Mouse (Mus musculus) ES-E14 (cell line): Measurements from ENCODE around the gene Cspg4. TPM values are rescaled to one million over a fixed set of nuclear protein-coding genes. Genes with fewer than 3 reads are reported as not detected.

Experiments used
- DNase-seq: peaks from one replicate; pipeline ENCODE4 v3.0.0-alpha.2; 2013; ENCODE audit warnings: low read depth, low spot score
- H3K27ac ChIP-seq: 2 replicates; pipeline ENCODE4 v1.5.1; 2012; ENCODE audit warnings: low read depth, mild to moderate bottlenecking, low read length, moderate library complexity, mixed read lengths; ENCODE audit not compliant: poor library complexity, insufficient read depth, severe bottlenecking
- H3K36me3 ChIP-seq: 2 replicates; pipeline ENCODE4 v1.6.1; 2012; ENCODE audit warnings: mild to moderate bottlenecking, low read length, moderate library complexity, mixed read lengths; ENCODE audit not compliant: control insufficient read depth, poor library complexity, insufficient read depth, severe bottlenecking
- H3K4me1 ChIP-seq, 2 experiments: fragments of 150-350 bp in 1 of 2; sonication (generic) in 1 of 2; 2 replicates each; pipeline ENCODE4 v1.6.1; 2012; ENCODE audit warnings: low read length in 2 of 2, mild to moderate bottlenecking in 1 of 2, mixed read lengths in 1 of 2; ENCODE audit not compliant: control insufficient read depth in 2 of 2, insufficient read depth in 2 of 2, poor library complexity in 1 of 2
- H3K4me3 ChIP-seq, 2 experiments: fragments of 150-350 bp in 1 of 2; sonication (generic) in 1 of 2; 2 replicates each; pipeline ENCODE4 v1.5.1; 2012; ENCODE audit warnings: low read length in 2 of 2, low read depth in 1 of 2, mild to moderate bottlenecking in 1 of 2, mixed read lengths in 1 of 2; ENCODE audit not compliant: insufficient read depth in 1 of 2, poor library complexity in 1 of 2, severe bottlenecking in 1 of 2
- H3K9ac ChIP-seq: 2 replicates; pipeline ENCODE4 v1.6.1; 2012; ENCODE audit warnings: low read depth, mild to moderate bottlenecking, low read length, mixed read lengths; ENCODE audit not compliant: poor library complexity, insufficient read depth, severe bottlenecking
- H3K9me3 ChIP-seq: fragments of 150-350 bp; sonication (generic); 2 replicates; pipeline ENCODE4 v1.6.1; 2012; ENCODE audit warnings: low read depth, mild to moderate bottlenecking, low read length; ENCODE audit not compliant: control insufficient read depth, insufficient read depth
- CHD2 ChIP-seq: IDR thresholded peaks from 2 replicates; pipeline ENCODE4 v1.6.1; 2014; ENCODE audit warnings: mild to moderate bottlenecking, low read depth, low read length, inconsistent platforms
- HCFC1 ChIP-seq: IDR thresholded peaks from 2 replicates; pipeline ENCODE4 v1.6.1; 2012; ENCODE audit warnings: low read length, inconsistent platforms, borderline replicate concordance; ENCODE audit not compliant: insufficient read depth
- MAFK ChIP-seq: IDR thresholded peaks from 2 replicates; pipeline ENCODE4 v1.6.1; 2014; ENCODE audit warnings: mild to moderate bottlenecking, low read depth, low read length, inconsistent platforms; ENCODE audit not compliant: insufficient read depth
- ZC3H11A ChIP-seq: IDR thresholded peaks from 2 replicates; pipeline ENCODE4 v1.6.1; 2012; ENCODE audit warnings: low read depth, mild to moderate bottlenecking, inconsistent platforms, low read length, borderline replicate concordance
- ZNF384 ChIP-seq: IDR thresholded peaks from 2 replicates; pipeline ENCODE4 v1.6.1; 2012; ENCODE audit warnings: low read depth, low read length, inconsistent platforms
- in situ Hi-C, 2 experiments: fragments of 600-800 bp; cut with MboI; formaldehyde crosslinking; loops; one replicate each; pipeline ENCODE4 v1.15.1; 2025; ENCODE audit warnings: low sequenced_read_pairs in 2 of 2, inconsistent platforms in 1 of 2; ENCODE audit not compliant: unreplicated experiment in 2 of 2
- total RNA-seq: library from RNA; depleted of rRNA; stranded (reverse); fragments of 300-350 nt; gene quantifications from 2 replicates; pipeline ENCODE4 v1.2.3, GENCODE M21; 2012

Gene Cspg4
- total RNA-seq, 1 experiment = 1.3 TPM

DNA sequence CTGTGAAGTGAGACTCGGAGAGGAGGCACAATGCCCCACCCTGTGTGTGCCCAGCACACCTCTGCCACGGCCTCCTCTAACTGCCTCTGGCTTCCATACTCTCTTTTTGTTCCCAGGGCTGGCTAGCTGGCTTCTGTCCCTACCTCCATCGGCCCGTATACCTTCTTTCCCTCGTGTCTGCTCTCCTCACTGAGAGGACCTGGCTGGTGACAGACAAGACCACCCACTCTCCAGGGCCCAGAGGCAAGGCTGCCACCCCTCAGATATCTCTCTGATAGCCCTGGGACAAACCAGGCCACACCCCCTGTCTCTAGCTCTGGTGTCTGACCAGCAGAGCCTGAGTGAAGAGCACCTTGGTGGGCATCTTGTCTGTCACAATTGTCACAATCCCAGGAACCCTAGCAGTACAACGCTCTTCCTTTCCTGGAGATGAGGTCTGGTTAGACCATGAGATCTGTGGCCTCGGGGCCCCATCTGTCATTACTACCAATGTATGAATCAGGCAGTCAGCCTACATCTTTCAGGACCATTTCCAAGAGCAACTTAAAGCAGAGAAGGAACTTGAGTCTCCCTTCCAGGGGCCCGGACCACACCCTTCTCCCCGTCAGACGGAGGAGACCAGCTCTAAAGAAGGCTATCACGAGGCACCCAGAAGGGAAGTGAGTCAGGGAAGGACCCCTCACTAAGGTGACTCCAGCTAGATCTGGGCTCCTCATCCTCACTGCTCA, 1.0 kb downstream of the Cspg4 start:
- Histone ChIP-seq H3K4me3 (no peak overlapping the region), H3K36me3 (no peaks in the 10 kb centered on the region), H3K9me3 (no peaks in the 10 kb centered on the region), H3K9ac (no peak overlapping the region), H3K4me1 (peaks cover 6 to 18% of the 10 kb centered on the region in 2 experiments), H3K27ac (no peak overlapping the region)
- in situ Hi-C loops = no loop called here
- TF ChIP-seq ZC3H11A (no peak), CHD2 (no peak), HCFC1 (no peak), ZNF384 (no peak), MAFK (no peak)
- no peak for DNase-seq

DNA sequence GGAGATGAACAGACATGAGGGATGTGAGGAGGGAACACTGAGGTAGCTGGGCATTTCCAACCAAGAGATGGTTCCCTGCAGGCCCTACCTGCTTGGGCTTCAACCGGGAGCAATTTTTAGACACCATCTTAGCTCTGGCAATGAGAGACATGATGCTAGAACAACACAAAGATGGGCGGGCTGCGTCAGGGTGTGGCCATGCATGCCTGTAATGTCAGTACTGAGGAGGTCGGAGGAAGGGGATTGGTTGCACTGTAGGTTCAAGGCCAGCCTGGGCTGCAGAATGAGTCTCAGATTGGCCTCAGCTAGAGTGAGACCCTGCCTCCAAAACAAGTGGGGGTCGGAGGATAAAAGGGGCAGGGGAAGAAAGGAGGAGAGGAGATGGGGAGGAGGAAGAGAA, 1.6 kb downstream of the Cspg4 start:
- H3K4me1 ChIP-seq = peaks cover 6 to 21% of the 10 kb centered on the region in 2 experiments
- H3K9ac ChIP-seq = no peak overlapping the region
- no peak overlapping the region for H3K27ac ChIP-seq
- H3K4me3 ChIP-seq = no peak overlapping the region
- H3K9me3 ChIP-seq = no peaks in the 10 kb centered on the region
- in situ Hi-C loops = no loop called here
- no peaks in the 10 kb centered on the region for H3K36me3 ChIP-seq
- no peak for TF ChIP-seq MAFK
- TF ChIP-seq CHD2 = no peak
- no peak for TF ChIP-seq ZNF384
- no peak for TF ChIP-seq HCFC1
- TF ChIP-seq ZC3H11A = no peak
- no peak for DNase-seq

DNA sequence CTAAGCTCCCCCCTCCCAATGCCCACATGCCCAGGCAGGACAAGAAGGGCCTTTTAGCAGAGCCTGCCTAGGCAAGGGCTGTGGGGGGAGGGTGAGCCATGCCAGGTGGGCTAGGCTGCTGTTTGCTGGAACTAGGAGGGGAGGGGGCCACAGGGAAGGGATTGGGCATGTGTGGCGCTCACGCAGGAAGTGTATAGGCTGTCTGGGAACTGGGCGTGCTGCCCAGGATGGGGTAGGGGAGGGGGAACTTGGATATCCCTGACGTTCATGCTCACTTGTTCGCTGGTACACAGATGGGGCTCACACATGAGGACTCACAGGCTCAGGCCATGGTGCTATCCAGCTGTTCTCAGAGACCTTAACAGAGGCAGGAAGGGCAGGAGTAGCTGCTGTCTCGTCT, 3.5 kb downstream of the Cspg4 start:
- TF ChIP-seq MAFK = no peak
- no peak for TF ChIP-seq ZNF384
- no peak for TF ChIP-seq CHD2
- TF ChIP-seq HCFC1 = no peak
- no peak for TF ChIP-seq ZC3H11A
- DNase-seq = no peak
- no peaks in the 10 kb centered on the region for H3K9me3 ChIP-seq
- in situ Hi-C loops = no loop called here
- no peak overlapping the region for H3K9ac ChIP-seq
- H3K27ac ChIP-seq = no peak overlapping the region
- H3K36me3 ChIP-seq = no peaks in the 10 kb centered on the region
- H3K4me3 ChIP-seq = no peak overlapping the region
- H3K4me1 ChIP-seq = peaks cover 6 to 21% of the 10 kb centered on the region in 2 experiments

DNA sequence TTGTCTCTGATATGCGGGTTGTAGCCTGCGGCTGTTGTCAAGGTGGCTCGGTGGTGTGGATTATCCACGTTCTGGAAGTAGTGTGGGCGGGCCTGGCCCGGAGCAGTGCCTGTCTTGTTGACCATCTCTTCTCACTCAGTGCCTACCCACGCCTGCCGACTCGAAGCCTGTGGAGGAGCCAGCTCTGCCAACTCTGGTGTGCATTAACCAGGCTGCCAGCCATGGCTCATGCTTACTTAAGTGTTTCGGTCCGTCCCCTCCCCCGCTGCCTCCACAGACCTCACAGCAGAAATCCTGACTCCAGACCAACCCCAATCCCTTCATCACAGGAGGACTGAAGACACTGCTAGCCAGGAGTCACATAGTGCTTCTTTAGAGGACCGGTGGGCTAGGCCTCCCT, 4.7 kb downstream of the Cspg4 start:
- Histone ChIP-seq H3K9ac (no peak overlapping the region), H3K36me3 (no peaks in the 10 kb centered on the region), H3K27ac (no peak overlapping the region), H3K4me1 (peaks cover 2 to 17% of the 10 kb centered on the region in 2 experiments), H3K9me3 (no peaks in the 10 kb centered on the region), H3K4me3 (no peak overlapping the region)
- in situ Hi-C loops = no loop called here
- TF ChIP-seq HCFC1 (no peak), CHD2 (no peak), ZNF384 (no peak), ZC3H11A (no peak), MAFK (no peak)
- DNase-seq = no peak

DNA sequence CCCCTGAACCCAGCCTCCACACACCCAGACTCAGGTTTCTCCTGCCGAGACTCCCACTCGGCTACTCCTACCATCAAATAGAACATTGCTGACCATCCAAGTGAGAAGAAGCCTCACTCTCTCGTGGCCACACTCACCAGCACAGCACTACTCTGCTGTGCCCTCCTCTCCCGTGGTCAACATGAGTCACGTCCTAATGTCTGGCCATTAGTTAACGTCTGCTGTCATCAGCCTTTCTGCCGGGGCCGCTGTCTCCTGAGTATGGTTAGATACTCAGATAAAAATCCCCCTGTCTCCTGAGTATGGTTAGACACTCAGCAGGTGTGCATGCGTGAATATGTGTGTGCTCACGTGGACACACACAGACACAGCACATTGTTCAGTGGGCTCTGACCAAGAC, 5.9 kb downstream of the Cspg4 start:
- in situ Hi-C loops = no loop called here
- TF ChIP-seq HCFC1 (no peak), ZNF384 (no peak), ZC3H11A (no peak), CHD2 (no peak), MAFK (no peak)
- H3K36me3 ChIP-seq = no peaks in the 10 kb centered on the region
- no peak overlapping the region for H3K4me3 ChIP-seq
- H3K9me3 ChIP-seq = no peaks in the 10 kb centered on the region
- H3K27ac ChIP-seq = no peak overlapping the region
- DNase-seq = no peak
- H3K9ac ChIP-seq = no peak overlapping the region
- H3K4me1 ChIP-seq = peaks cover 0 to 15% of the 10 kb centered on the region in 2 experiments; a peak in 3 of 4 replicates
